Mouse (Mus musculus): ENCODE results near the gene Cmtm4. TPM values are rescaled to one million over a fixed set of nuclear protein-coding genes. Genes with fewer than 3 reads are reported as not detected.

Gene Cmtm4
- total and polyA plus RNA-seq, 3 experiments: 6.5 to 31.1 (median 12.0) TPM

DNA sequence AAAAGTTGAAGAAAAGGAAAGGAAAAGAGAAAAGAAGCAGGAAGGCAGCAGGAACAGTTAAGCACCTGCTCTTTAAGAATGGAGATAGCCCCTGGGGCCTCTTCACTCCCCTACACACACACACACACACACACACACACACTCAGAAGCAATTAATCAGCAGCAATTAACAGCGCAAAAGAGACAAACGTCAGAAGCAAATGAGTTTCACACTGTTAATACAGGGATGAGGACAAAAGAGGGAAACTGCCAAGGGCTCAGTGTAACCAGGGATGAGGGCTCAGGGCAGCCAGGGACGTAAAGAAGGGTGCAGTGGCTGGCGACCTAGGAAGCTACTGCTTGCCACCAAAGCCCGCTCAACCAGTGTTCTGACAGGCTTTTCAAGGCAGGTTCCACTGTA lies 28.2 kb downstream of the Cmtm4 start:
- Histone ChIP-seq H3K36me3 (ENCODE audit: control insufficient read depth in 1 of 2, insufficient read depth in 2 of 2, low read length in 2 of 2) (no peaks in the 10 kb centered on the region), H3K9ac (ENCODE audit: control insufficient read depth, low read depth, low read length, poor library complexity, severe bottlenecking) (no peak overlapping the region), H3K27ac (ENCODE audit: control insufficient read depth, low read depth, low read length) (no peak overlapping the region), H3K4me3 (ENCODE audit: control insufficient read depth in 1 of 2, insufficient read depth in 1 of 2, low read depth in 2 of 2, low read length in 2 of 2) (no peak overlapping the region), H3K9me3 (replicated peaks; ENCODE audit: insufficient read depth, low read length) (no peaks in the 10 kb centered on the region), H3K4me1 (ENCODE audit: control insufficient read depth in 1 of 2, insufficient read depth in 2 of 2, low read length in 2 of 2) (no peaks in the 10 kb centered on the region), H3K27me3 (ENCODE audit: control insufficient read depth in 1 of 2, insufficient read depth in 2 of 2, low read length in 2 of 2) (no peaks in the 10 kb centered on the region), H3K79me2 (ENCODE audit: control insufficient read depth, insufficient read depth, low read length, poor library complexity) (no peaks in the 10 kb centered on the region)
- DNase-seq (ENCODE audit: low read depth, low spot score): no peak
- TF ChIP-seq ZC3H11A (IDR thresholded peaks at IDR 0.05; ENCODE audit: low read depth, low read length) (no peak), ELF1 (IDR thresholded peaks at IDR 0.05; ENCODE audit: low read depth, low read length) (no peak), RCOR1 (IDR thresholded peaks at IDR 0.05; ENCODE audit: low read depth, low read length) (no peak), USF1 (IDR thresholded peaks at IDR 0.05; ENCODE audit: low read depth, low read length) (no peak), ZKSCAN1 (IDR thresholded peaks at IDR 0.05; ENCODE audit: low read depth, low read length) (no peak), EP300 (IDR thresholded peaks at IDR 0.05; ENCODE audit: low read depth in 1 of 2, low read length in 2 of 2) (no peak), MAFK (IDR thresholded peaks at IDR 0.05; ENCODE audit: borderline replicate concordance, low read depth, low read length) (no peak), SIN3A (IDR thresholded peaks at IDR 0.05; ENCODE audit: low read length) (no peak)

DNA sequence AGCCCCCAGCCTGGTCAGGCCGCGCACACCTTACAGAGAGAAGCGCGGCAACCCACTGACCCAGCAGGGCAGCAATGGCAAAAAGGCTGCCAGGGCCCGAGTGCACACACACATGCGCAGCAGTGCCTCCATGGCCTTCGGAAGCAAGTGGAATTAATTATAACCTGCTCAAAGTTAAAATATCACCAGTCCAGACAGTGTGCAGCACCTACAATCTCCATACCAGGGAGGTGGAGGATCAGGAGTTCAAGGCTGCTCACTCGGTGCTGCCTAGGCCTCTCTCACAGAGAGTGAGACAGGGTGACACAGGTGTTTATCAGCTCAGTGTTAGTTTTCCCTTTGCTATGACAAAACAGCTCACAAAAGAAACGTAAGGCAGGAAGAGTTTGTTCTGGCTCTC lies 29.9 kb downstream of the Cmtm4 start:
- H3K36me3 ChIP-seq (ENCODE audit: control insufficient read depth in 1 of 2, insufficient read depth in 2 of 2, low read length in 2 of 2): no peaks in the 10 kb centered on the region
- H3K4me1 ChIP-seq (ENCODE audit: control insufficient read depth in 1 of 2, insufficient read depth in 2 of 2, low read length in 2 of 2): no peaks in the 10 kb centered on the region
- no peak overlapping the region for H3K27ac ChIP-seq (ENCODE audit: control insufficient read depth, low read depth, low read length)
- no peaks in the 10 kb centered on the region for H3K9me3 ChIP-seq (replicated peaks; ENCODE audit: insufficient read depth, low read length)
- no peaks in the 10 kb centered on the region for H3K27me3 ChIP-seq (ENCODE audit: control insufficient read depth in 1 of 2, insufficient read depth in 2 of 2, low read length in 2 of 2)
- no peak overlapping the region for H3K9ac ChIP-seq (ENCODE audit: control insufficient read depth, low read depth, low read length, poor library complexity, severe bottlenecking)
- DNase-seq (ENCODE audit: low read depth, low spot score): no peak
- TF ChIP-seq MAX (IDR thresholded peaks at IDR 0.05; ENCODE audit: low read length): no peak
- no peak for TF ChIP-seq MAFK (IDR thresholded peaks at IDR 0.05; ENCODE audit: borderline replicate concordance, low read depth, low read length)
- no peak for TF ChIP-seq TBP (IDR thresholded peaks at IDR 0.05; ENCODE audit: low read depth, low read length)
- no peak for TF ChIP-seq MEF2A (IDR thresholded peaks at IDR 0.05; ENCODE audit: extremely low read depth, insufficient replicate concordance, low read depth, low read length, poor library complexity, severe bottlenecking)
- TF ChIP-seq EP300 (IDR thresholded peaks at IDR 0.05; ENCODE audit: low read depth in 1 of 2, low read length in 2 of 2): no peak
- TF ChIP-seq USF1 (IDR thresholded peaks at IDR 0.05; ENCODE audit: low read depth, low read length): no peak
- no peak for TF ChIP-seq TAL1 (IDR thresholded peaks at IDR 0.05; ENCODE audit: low read length)
- no peak for TF ChIP-seq NRF1 (IDR thresholded peaks at IDR 0.05; ENCODE audit: insufficient read depth, low read depth, low read length, poor library complexity, severe bottlenecking)
- TF ChIP-seq POLR2AphosphoS2 (IDR thresholded peaks at IDR 0.05; ENCODE audit: low read length): no peak
- TF ChIP-seq ZC3H11A (IDR thresholded peaks at IDR 0.05; ENCODE audit: low read depth, low read length): no peak
- TF ChIP-seq CHD1 (IDR thresholded peaks at IDR 0.05; ENCODE audit: low read depth, low read length): no peak
- TF ChIP-seq SIN3A (IDR thresholded peaks at IDR 0.05; ENCODE audit: low read length): no peak
- H3K4me3 ChIP-seq (ENCODE audit: control insufficient read depth in 1 of 2, insufficient read depth in 1 of 2, low read depth in 2 of 2, low read length in 2 of 2): no peak overlapping the region
- H3K79me2 ChIP-seq (ENCODE audit: control insufficient read depth, insufficient read depth, low read length, poor library complexity): no peaks in the 10 kb centered on the region
